Mouse (Mus musculus) ES-E14 (cell line): ENCODE measurements around the gene Atpaf1. TPM values are rescaled to one million over a fixed set of nuclear protein-coding genes. Genes with fewer than 3 reads are reported as not detected.

Experiments
- DNase-seq: peaks from one replicate; pipeline ENCODE4 v3.0.0-alpha.2; 2013; ENCODE audit warnings: low read depth, low spot score
- H3K27ac ChIP-seq: 2 replicates; pipeline ENCODE4 v1.5.1; 2012; ENCODE audit warnings: low read depth, mild to moderate bottlenecking, low read length, moderate library complexity, mixed read lengths; ENCODE audit not compliant: poor library complexity, insufficient read depth, severe bottlenecking
- H3K36me3 ChIP-seq: 2 replicates; pipeline ENCODE4 v1.6.1; 2012; ENCODE audit warnings: mild to moderate bottlenecking, low read length, moderate library complexity, mixed read lengths; ENCODE audit not compliant: control insufficient read depth, poor library complexity, insufficient read depth, severe bottlenecking
- H3K4me1 ChIP-seq, 2 experiments: fragments of 150-350 bp in 1 of 2; sonication (generic) in 1 of 2; 2 replicates each; pipeline ENCODE4 v1.6.1; 2012; ENCODE audit warnings: low read length in 2 of 2, mild to moderate bottlenecking in 1 of 2, mixed read lengths in 1 of 2; ENCODE audit not compliant: control insufficient read depth in 2 of 2, insufficient read depth in 2 of 2, poor library complexity in 1 of 2
- H3K4me3 ChIP-seq, 2 experiments: fragments of 150-350 bp in 1 of 2; sonication (generic) in 1 of 2; 2 replicates each; pipeline ENCODE4 v1.5.1; 2012; ENCODE audit warnings: low read length in 2 of 2, low read depth in 1 of 2, mild to moderate bottlenecking in 1 of 2, mixed read lengths in 1 of 2; ENCODE audit not compliant: insufficient read depth in 1 of 2, poor library complexity in 1 of 2, severe bottlenecking in 1 of 2
- H3K9ac ChIP-seq: 2 replicates; pipeline ENCODE4 v1.6.1; 2012; ENCODE audit warnings: low read depth, mild to moderate bottlenecking, low read length, mixed read lengths; ENCODE audit not compliant: poor library complexity, insufficient read depth, severe bottlenecking
- H3K9me3 ChIP-seq: fragments of 150-350 bp; sonication (generic); 2 replicates; pipeline ENCODE4 v1.6.1; 2012; ENCODE audit warnings: low read depth, mild to moderate bottlenecking, low read length; ENCODE audit not compliant: control insufficient read depth, insufficient read depth
- CHD2 ChIP-seq: IDR thresholded peaks from 2 replicates; pipeline ENCODE4 v1.6.1; 2014; ENCODE audit warnings: mild to moderate bottlenecking, low read depth, low read length, inconsistent platforms
- HCFC1 ChIP-seq: IDR thresholded peaks from 2 replicates; pipeline ENCODE4 v1.6.1; 2012; ENCODE audit warnings: low read length, inconsistent platforms, borderline replicate concordance; ENCODE audit not compliant: insufficient read depth
- MAFK ChIP-seq: IDR thresholded peaks from 2 replicates; pipeline ENCODE4 v1.6.1; 2014; ENCODE audit warnings: mild to moderate bottlenecking, low read depth, low read length, inconsistent platforms; ENCODE audit not compliant: insufficient read depth
- ZC3H11A ChIP-seq: IDR thresholded peaks from 2 replicates; pipeline ENCODE4 v1.6.1; 2012; ENCODE audit warnings: low read depth, mild to moderate bottlenecking, inconsistent platforms, low read length, borderline replicate concordance
- ZNF384 ChIP-seq: IDR thresholded peaks from 2 replicates; pipeline ENCODE4 v1.6.1; 2012; ENCODE audit warnings: low read depth, low read length, inconsistent platforms
- in situ Hi-C, 2 experiments: fragments of 600-800 bp; cut with MboI; formaldehyde crosslinking; loops; one replicate each; pipeline ENCODE4 v1.15.1; 2025; ENCODE audit warnings: low sequenced_read_pairs in 2 of 2, inconsistent platforms in 1 of 2; ENCODE audit not compliant: unreplicated experiment in 2 of 2
- total RNA-seq: library from RNA; depleted of rRNA; stranded (reverse); fragments of 300-350 nt; gene quantifications from 2 replicates; pipeline ENCODE4 v1.2.3, GENCODE M21; 2012

Atpaf1 gene
- total RNA-seq, 1 experiment: 22.1 TPM

DNA sequence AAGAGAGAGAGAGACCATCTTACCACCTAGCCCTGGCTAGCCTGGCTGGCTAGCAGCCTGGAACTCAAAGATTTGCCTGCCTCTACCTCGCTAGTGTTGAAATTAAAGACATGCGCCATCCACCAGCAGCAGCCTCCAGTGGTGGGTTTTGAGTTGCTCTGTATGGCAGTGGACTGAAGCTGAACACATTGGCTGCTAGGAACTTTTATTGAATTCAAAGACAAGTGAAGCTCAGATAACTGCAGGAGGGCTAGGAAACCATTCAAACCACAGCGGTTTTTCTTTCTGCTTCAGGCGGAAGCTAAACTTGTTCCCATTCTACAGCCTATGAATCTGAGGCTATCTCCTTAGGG lies 42.9 kb downstream of the Atpaf1 start:
- no peak for TF ChIP-seq HCFC1
- Histone ChIP-seq H3K27ac (no peak overlapping the region), H3K9me3 (no peaks in the 10 kb centered on the region), H3K4me3 (peak overlapping the region; percentile 87), H3K4me1 (peaks cover 3 to 13% of the 10 kb centered on the region in 2 experiments; a peak in 2 of 4 replicates), H3K36me3 (no peaks in the 10 kb centered on the region), H3K9ac (peak overlapping the region; percentile 74)
- no peak for DNase-seq
- in situ Hi-C loops: no loop called here

GRCm38 (mm10) chr4:115827888-115828571 lies 43.4 kb downstream of the Atpaf1 start, which contains the start of gene Mob3c:
Gene Mob3c (plus strand): TSS chr4:115828092.
- peaks cover 5 to 13% of the 10 kb centered on the region in 2 experiments; a peak in 2 of 4 replicates for H3K4me1 ChIP-seq
- TF ChIP-seq HCFC1: no peak
- no peak for TF ChIP-seq ZC3H11A
- TF ChIP-seq ZNF384: no peak
- TF ChIP-seq CHD2: no peak
- no peak for TF ChIP-seq MAFK
- no peaks in the 10 kb centered on the region for H3K9me3 ChIP-seq
- in situ Hi-C loops: no loop called here
- peak within 1 kb of the TSS; percentile 15; the same call in 1 of the 2 replicates for H3K27ac ChIP-seq
- peak within 1 kb of the TSS; percentile 87 for H3K4me3 ChIP-seq
- peak; percentile 55 for DNase-seq
- H3K9ac ChIP-seq: peak within 1 kb of the TSS; percentile 74
- H3K36me3 ChIP-seq: no peaks in the 10 kb centered on the region

GRCm38 (mm10) chr4:115828572-115828902 lies 43.9 kb downstream of the Atpaf1 start:
- in situ Hi-C loops: no loop called here
- TF ChIP-seq ZNF384 (no peak), MAFK (no peak)
- no peak overlapping the region for H3K27ac ChIP-seq
- no peak for DNase-seq
- no peaks in the 10 kb centered on the region for H3K36me3 ChIP-seq
- H3K4me3 ChIP-seq: peak overlapping the region in 1 of 2 experiments; percentile 87; a peak in 1 of 4 replicates
- H3K9me3 ChIP-seq: no peaks in the 10 kb centered on the region
- no peak overlapping the region for H3K9ac ChIP-seq
- peaks cover 5 to 13% of the 10 kb centered on the region in 2 experiments; a peak in 2 of 4 replicates for H3K4me1 ChIP-seq

- Histone ChIP-seq H3K9ac (no peak overlapping the region), H3K27ac (no peak overlapping the region), H3K4me3 (no peak overlapping the region), H3K4me1 (peaks cover 5 to 13% of the 10 kb centered on the region in 2 experiments; a peak in 2 of 4 replicates), H3K9me3 (no peaks in the 10 kb centered on the region), H3K36me3 (no peaks in the 10 kb centered on the region)
- in situ Hi-C loops: no loop called here
- TF ChIP-seq ZC3H11A (no peak), CHD2 (no peak), HCFC1 (no peak), ZNF384 (no peak), MAFK (no peak)
- no peak for DNase-seq
Observed at GRCm38 (mm10) chr4:115830491-115830890, 45.9 kb downstream of the Atpaf1 start.

GRCm38 (mm10) chr4:115831221-115831620 lies 46.6 kb downstream of the Atpaf1 start:
- no peak for DNase-seq
- Histone ChIP-seq H3K9me3 (no peaks in the 10 kb centered on the region), H3K4me1 (peaks cover 5 to 13% of the 10 kb centered on the region in 2 experiments; a peak in 2 of 4 replicates), H3K4me3 (peak overlapping the region; percentile 32 to 39), H3K36me3 (no peaks in the 10 kb centered on the region), H3K27ac (no peak overlapping the region), H3K9ac (peak overlapping the region; percentile 17; the same call in 1 of the 2 replicates)
- in situ Hi-C loops: no loop called here
- TF ChIP-seq ZC3H11A (no peak), CHD2 (no peak), ZNF384 (no peak), MAFK (no peak), HCFC1 (no peak)
